Mouse (Mus musculus) heart, adult 9 months (tissue): Measurements from ENCODE around the gene S100a4.

ENCODE experiments used
- DNase-seq, 2 experiments: peaks; one replicate each; pipeline ENCODE4 v3.0.0; 2022; ENCODE audit warnings: low spot score in 2 of 2

S100a4 gene

DNA sequence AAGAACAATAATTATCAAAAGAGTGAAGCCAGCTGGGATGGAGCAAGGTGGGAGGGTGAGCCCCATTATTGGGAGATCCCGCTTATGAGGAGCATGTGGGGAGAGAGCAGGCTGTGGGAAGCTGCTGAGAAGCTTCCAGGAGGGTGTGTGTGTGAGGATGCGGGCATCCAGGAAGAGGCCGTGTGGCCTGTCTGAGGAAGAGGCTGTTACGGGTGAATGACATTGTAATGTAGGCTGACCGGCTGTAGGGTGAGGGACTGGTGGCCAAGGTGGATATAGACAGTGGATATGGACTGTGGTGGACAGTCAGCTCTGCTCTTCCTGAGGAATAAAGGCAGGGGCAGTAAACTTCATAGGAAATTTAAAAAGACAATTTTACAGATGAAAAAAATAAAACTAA is 21.9 kb downstream of the S100a4 start:
- no peak for DNase-seq

DNA sequence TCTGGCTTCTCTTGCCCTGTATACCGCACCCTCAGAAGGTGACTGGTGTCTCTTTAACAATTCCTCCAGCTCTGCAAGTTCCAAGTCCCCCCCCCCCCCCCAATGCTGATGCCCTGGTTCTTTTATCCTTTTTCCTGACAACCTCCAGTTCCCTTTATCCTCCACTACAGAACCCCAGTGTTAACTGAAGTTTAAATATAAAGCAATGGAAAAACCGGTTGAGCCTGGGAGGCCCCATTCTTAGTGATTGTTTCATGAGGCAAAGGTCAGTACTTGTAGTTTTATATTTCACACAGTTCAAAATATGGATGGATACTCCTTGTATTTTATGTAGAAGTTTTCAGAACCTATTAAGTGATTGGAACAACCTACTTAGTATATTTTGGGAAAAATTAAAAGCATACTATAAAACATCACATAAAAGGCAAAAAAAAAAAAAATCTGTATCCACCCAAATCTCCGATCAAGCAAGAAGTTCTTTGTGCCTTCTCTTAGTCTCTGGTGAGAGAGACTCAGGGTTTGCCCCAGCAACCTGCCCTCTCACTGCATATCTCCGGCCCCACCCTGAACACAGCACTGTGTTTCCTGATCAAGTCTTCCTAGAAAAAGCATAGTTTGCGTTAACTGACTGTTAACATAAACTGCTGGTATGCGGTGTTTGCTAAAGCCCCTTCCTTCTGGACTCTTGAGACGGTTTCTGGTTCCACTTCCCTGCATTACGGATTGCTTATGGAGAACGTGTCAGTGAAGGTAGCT is 22.9 kb downstream of the S100a4 start:
- DNase-seq: no peak

DNA sequence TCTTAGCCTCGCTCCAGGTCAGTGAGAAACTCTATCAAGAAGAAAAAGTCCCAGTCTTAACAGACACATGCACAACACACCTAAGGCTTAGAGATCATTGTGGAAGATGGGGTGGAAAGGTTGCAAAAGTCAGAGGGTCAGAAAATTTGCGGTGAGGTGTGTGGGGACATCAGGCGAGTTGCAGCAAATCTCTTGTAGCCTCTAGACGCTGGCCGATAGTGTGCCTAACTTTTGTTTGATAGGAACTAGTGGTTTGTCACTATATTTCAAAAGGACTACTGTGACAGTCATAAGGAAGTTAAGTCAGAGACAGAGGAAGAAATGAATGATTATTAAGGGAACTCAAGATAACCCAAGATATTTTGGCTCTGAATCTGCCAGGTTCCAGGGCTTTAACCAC is 23.8 kb downstream of the S100a4 start:
- DNase-seq: no peak

DNA sequence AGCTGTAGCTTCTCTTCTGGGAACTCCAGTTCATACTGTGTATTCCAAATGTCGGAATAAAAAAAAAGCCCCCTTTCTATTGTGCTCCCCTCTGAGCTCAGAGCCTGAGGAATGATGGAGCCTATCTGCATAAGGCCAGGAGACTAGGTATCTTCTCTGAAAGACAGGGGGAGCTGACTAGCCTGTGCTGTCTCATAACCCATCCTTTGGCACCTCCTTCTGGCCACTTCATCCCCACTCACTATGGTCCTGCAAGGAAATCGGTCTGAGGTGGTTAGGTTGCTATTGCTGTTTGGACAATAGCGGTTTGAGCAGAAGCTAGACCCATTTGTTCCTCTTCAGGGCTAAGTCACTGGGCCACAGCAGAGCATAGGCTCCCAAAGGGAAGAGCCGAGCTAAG is 24.2 kb downstream of the S100a4 start:
- no peak for DNase-seq

DNA sequence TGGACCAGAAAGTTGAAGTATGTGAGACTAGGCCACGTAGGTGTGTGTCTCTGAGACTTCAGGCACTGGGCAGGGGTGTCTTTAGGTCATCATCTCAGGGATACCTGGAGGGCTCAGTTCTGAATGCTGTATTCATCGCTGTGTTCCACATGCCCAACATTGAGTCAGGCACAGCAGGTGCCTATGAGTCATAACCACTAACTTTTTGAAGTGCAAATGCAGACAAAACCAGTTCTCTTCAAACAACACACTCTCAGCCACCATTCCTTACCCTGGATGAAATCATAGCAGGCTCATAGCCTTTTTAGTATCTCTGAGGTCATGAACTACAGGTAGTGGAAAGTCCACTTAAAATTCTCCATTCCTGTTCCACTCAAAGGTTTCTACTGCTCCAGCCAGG is 25.7 kb downstream of the S100a4 start:
- no peak for DNase-seq

DNA sequence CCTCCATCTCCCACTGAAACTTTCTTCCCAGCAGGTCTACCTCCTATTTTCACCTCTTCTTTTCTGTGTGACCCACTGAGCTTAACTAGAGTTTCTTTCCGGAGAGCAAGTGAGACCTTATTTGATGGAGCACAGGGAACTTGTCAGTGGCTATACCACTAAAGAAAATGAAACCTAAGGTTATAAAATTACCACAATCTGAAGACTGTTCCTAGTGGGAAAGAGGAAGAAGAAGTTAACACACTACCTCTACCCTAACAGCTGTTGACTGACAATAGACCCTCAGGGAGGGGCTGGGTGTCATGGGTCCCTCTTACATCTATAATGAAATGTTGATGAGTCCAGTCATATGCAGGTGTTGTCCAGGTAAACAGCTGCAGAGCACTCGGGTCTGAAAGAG is 28.4 kb downstream of the S100a4 start:
- DNase-seq: no peak

DNA sequence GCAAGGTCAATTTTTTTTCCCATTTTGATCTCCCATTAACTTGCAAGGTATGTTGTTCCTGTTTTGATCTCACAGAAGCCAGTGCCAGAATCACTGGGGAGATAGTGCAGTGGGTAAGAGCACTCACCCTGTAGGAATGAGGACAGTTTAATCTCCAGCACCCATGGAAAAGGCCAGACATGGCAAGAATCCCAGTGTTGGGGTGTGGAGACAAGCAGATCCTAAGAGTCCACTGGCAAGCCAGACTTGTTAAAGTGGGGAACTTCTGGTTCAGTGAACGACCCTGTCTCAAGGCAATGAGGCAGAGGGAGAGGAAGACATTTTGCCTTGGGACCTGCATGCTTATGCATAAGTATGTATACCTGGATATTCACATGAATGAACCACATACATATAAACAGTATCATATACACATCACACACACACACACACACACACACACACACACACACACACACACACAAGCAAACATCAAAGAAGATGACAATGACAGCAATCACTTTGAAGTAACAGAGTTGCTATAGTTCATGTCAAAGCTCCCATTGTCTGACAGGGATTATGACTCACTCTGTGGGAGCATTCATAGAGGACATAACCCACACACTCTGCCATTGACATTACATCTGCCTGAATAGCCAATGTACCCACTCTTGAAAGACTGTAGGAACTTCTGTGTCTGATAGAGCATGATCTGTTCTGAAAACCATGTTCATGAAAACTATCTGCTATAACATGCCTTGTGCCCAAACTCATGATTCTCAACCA is 35.1 kb downstream of the S100a4 start:
- DNase-seq: no peak

DNA sequence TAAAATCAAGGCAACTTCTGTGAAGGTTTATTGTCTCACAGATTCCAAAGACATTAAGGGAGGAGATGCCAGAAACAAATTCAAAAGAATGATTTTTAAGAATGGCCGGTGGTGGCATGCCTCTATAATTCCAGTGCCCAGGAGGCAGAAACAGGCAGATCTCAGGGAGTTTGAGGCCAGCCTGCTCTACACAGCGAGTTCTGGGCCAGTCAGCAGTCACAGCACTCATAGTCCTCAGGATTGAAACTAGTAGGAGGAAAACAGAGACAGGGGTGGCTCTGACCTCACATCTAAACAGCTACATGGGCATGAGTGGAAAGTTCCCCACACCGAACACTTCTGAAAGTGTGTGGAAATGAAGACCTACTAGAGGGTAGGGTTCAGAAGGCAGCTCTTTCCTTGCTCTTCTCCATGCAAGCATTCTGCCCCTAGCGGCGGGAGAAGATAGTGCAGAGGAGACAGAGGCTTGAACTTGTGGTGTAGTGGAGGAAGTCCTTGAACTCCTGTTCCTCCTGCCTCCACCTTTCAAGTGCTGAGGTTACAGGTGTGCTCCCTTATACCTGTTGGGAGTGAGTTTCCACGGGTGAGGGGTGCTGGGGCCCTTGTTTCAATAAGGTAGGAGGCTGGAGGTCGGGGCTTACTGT is 36.1 kb downstream of the S100a4 start:
- DNase-seq: no peak

DNA sequence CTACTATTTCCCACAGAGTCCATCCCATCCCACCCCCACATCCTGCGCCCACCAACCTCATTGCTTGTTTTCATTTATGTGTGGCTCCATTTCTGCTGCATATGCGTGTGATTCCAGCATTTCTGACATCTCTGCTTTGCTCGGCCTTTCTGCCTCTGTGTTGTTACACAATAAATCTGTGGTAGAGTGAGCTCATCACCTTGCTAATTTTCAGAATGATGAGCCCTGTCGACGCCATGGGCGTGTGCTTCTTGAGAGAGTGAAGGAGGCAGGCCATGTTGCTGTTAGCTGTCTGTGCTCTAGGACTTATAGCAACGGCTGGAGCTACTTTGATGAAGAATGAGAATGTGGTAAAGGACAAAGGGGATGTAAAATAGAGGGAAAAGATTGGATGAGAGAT is 37.4 kb downstream of the S100a4 start:
- no peak for DNase-seq

DNA sequence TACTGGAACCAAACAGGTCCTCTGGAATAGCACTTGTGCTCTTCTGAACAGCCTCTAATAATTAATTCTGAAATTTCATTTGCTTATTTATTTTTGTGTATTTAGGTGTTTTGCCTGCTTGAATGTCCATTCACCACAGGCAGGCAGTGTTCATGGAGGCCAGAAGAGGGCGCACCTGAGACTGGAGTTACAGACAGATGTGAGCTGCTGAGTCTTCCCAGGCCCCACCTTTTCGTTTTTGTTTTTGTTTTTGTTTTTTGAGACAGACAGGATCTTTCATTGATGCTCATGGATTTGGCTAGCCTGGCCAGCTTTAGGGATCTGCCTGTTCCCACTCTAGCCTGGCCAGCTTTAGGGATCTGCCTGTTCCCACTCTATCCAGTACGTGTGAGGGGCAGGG is 40.6 kb downstream of the S100a4 start:
- DNase-seq: peak in 1 of 2 experiments; percentile 23

DNA sequence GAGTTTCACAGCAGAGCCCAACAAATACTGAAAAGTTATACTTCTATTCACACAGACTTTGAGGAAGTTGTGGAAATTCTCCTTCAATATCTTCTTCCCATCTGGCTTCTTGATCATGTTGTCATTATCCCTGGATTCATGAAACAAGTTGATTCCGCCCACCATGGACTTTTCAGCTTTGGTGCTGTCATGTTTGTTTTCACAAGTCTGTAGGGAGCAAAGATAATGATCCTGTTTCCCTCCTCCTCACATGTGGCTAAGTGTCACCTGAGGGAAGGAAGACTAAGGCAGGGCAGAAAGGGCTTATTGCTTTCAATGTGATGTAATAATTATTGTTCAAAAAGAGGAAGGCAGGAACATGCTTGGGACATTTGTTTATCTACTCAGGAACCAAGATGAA is 43.7 kb downstream of the S100a4 start:
- DNase-seq: no peak

DNA sequence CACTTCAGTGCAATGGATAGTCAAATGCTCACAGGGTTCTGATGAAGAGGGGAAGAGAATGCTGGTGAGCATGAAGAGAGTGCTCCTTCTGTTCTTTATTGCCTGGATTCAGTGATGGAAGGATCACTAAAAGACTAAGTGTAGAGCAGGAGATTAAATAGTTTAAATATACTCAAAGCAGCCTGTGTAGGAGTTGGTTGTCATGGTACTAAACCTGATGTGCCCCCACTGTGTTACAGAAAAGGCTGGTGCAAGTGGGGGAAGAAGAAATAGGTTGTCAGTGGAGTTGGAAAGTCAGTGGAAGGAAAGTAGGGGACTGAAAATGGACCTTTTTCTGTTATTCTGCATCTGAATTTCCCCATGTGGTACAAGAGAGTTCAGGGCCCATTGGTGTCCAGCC is 45.4 kb downstream of the S100a4 start:
- DNase-seq: no peak

DNA sequence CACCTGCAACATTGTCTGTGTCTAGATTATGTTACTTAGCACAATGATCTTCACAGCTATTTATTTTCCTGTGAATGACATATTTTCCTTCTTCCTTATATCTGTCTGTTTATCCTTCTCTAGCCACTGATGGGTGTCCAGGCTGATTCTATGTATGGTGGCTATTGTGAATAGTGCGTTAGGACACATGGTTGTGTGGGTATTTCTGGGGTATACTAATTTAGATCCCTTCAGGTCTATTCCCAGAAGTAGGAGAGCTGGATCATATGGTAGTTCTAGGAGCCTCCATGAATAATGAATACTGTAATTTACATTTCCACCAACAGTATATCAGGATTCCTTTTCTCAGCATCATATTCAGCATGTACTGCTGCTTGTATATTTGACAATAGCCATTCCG is 46.3 kb downstream of the S100a4 start:
- DNase-seq: no peak

DNA sequence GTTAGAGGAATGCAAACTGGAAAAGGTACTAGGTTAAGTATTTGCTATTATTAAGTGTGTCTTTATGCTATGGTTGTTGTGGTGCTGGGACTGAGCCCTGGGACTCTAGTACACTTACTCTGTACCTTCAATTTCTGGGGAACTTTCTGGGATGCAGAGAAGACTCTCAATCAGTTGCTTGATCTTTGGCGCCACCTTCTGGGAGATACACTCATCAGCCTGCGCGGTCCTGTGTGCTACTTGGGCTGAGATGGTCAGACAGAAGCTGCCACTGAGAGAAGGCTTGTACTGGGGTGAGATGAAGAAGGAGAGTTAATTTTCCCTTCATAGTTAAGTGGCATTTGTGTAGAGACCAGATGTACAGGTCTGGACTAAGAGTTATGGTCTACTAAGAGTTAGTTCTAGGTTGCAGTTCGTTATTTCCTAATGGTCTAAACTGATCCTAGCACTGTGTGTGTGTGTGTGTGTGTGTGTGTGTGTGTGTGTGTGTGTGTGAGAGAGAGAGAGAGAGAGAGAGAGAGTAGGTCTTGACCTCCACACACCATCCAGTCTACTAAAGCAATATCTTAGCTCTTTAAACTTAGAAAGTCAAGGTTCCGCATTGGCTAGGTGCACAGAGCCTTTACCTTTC is 49.4 kb downstream of the S100a4 start:
- peak; percentile 20 to 38 for DNase-seq

DNA sequence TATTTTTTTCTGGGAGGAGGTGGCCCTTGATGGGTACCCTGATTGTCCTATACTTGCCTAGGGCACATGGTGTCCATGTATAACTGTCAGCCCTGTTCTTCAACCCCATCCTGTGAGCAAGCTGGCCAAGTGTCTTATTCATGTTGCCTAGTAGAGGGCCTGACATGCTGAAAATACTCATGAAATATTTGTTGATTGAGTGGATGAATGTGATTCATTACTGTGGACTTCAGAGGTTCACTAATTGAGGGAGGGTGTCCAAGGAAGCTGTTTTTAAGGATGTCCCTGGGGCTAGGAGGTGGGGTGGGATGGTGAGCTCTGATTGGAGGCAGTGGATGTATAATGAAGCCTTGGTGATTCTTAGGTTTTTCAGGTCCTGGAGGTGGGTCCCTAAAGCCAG is 50.1 kb downstream of the S100a4 start, which contains the start of gene S100a7a:
S100a7a (plus strand) TSS at position 301 of the 400 bp plus-strand sequence.
- no peak for DNase-seq
